Mouse (Mus musculus): Measurements from ENCODE around the gene Ltb. TPM values are rescaled to one million over a fixed set of nuclear protein-coding genes. Genes with fewer than 3 reads are reported as not detected.

Gene Ltb
- 75.8 and 165 TPM in 2 replicates for polyA plus RNA-seq (2012; ENCODE audit: low replicate concordance)

DNA sequence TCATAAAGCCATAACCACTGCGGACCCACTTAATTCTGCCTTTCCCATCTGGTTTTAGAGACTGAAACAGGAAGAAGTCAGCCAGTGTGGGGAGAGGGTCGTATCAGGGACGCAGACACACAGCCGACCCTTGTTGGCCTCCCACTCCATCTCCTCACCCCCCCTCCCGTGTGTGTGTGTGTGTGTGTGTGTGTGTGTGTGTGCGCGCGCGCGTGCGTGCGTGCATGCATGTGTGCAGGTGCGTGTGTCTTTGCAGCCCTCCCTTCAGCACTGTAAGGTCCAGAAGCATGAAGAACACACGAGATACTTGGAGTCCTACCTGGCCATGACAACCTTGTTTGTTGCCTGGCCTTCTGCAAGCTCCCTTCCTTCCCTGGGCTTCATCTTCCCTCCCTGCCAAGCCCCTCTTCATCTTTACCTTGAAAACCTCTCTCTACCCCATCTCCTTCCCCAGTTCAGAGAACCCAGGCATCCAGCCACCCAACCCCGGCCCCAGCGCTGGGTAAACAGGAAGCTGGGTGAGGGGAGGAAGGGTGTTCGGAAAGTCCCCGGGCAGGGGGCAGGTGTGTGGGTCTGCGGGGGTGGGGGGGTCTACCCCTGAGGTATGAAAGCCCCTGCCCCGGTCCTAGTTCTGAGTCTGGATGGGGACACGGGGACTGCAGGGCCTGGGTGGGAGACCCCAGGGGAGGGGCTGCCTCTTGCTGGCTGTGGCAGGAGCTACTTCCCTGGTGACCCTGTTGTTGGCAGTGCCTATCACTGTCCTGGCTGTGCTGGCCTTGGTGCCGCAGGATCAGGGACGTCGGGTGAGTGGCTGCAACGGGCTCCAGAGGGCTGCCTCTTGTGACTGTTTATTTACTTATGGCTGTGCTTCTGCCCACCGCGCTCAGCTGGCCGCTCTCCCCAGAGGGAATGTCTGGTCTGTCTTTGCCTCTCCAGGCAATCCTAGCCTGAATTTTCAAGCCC, at the start of gene Ltb:
Gene Ltb (plus strand): TSS at position 559 of the 963 bp plus-strand sequence.

DNA sequence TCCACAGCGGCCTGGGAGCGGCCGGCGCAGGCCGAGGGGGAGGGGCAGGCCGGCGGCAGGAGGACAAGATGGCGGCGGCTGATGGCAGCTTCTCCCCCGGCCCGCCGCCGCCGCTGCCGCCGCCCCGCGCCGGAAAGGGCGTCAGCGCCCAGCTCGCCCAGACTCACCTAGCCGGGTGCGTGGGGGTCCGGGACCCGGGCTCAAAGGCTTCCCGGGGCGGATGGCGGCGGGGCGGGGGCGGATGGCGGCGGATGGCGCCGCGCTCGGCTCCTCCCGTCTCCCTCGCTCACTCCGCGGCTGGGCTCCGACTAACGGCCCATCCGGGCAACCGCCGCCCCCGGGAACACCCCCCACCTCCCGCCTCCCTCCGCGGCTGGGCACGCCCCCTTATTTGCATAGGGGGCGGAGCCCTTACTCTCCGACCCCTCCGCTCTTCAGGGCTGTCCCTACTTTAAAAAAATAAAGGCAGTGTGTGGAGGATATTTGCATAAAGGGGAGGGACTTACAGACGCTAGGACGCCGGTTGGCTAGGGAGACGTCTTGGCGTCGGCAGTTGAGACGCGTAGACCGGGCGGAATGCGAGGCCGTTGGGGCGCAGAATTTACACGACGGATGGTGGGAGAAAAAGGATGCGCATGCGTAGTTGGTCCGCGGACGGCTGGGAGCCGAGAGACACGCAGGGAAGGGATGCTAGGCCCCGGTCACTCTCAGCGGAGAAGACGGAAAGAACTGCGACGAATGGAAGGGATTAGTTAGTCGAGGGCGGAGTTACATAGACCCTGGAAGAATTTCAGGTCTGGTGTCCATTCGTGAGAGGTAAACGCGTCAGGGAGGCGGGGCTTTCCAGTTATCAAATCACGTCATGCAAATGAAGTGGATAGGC, 29.4 kb upstream of the Ltb start, which contains the start of gene Prrc2a:
Gene Prrc2a (minus strand): TSS at position 330 of the 883 bp plus-strand sequence.

DNA sequence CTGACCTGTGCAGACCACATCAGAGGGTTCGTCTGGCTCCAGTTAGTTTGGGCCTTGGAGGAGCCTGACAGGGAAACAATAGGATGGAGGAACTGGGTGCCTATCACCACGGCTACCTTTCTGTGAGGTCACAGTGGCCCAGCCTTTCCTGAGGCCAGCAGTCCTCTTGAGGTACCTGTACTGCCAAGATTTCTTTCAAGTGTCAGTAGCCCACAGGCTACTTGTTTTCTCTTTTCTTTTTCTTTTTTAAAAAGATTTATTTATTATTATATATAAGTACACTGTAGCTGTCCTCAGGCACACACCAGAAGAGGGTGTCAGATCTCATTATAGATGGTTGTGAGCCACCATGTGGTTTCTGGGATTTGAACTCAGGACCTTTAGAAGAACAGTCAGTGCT, 18.3 kb upstream of the Ltb start, which contains the start of gene Aif1:
Gene Aif1 (minus strand): TSS at position 101 of the 400 bp plus-strand sequence.

DNA sequence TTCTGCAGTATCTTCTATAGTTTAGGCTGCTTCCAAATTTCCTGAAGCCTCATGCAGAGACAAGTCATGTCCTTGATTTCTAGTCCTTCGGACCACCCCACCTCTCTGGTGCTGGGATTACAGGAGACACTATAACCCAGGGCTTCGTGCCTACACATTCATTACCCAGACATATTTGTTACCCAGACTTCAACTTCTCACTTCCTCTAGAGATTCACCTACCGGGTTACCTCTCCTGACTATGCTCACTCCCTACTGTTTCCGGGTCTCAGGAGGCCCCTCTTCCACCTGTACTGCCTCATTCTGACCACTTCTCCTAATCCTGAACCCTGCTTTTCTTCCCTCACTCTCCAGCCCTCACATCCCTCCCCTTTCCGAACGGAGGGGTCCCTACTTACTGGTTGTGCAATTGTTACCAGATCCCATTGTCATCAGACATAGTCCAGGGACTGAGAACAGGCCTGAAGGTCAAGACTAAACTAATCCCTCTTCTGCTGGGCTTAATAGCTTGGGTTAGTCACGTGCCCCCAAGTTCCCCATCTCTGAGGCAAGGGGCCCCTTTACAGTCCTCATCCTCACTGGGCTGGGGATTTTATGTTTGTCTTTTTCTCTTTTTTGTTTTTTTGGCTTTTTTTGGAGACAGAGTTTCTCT, 6.2 kb upstream of the Ltb start, which contains the start of gene Lst1:
Gene Lst1 (minus strand): TSS at position 481 of the 652 bp plus-strand sequence.

DNA sequence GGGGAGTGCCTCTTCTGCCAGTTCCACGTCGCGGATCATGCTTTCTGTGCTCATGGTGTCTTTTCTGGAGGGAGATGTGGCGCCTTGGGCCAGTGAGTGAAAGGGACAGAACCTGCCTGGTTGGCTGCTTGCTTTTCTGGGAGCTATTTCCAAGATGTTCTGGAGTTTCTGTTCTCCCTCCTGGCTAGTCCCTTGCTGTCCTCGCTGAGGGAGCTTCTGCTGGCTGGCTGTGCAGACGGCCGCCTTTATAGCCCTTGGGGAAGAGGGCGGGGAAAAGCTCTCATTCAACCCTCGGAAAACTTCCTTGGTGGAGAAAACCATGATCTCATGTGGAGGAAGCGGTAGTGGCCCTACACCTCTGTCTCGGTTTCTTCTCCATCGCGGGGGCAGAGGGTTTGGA, 7.5 kb downstream of the Ltb start, which contains the start of gene Tnf:
Gene Tnf (minus strand): TSS at position 221 of the 400 bp plus-strand sequence.

DNA sequence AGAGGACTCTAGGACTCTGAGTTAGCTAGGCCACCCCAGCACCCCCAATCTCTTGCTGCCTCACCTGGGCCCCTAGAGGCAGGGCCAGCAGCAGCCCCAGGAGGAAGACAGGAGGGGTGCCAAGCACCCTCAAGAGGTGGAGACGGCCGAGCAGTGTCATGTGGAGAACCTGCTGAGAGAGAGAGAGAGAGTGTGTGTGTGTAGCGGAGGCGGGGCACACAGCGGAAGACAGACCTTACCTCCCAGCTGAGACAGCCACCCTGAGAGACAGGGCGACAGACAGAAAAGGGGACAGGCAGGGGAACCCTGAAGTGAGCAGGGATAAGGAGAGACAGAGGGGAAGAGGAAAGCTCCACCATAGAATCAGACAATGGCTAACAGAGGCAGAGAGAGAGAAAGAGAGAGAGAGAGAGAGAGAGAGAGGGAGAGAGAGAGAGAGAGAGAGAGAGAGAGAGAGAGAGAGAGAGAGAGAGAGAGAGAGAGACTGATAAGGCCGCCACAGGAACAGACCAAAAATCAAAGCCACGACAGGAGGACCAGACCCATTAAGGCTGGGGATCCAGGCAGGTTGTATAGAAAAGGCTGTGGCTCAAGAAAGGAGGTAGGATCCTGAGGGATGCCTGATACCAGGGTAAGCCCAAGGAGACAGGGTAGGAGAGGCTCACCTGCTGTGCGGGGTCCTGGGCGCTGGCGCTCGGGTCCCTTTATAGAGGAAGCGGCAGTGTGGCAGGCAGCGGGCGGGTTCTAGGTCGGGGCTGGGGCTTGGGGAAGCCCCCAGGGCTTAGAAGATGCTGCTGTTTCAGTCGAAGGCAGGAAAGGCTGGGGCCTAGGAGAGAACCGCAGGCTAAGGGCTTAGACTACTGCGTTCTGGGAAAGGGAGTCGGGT, 10.5 kb downstream of the Ltb start, which contains the start of gene Lta:
Gene Lta (minus strand): TSS at position 858 of the 886 bp plus-strand sequence.

DNA sequence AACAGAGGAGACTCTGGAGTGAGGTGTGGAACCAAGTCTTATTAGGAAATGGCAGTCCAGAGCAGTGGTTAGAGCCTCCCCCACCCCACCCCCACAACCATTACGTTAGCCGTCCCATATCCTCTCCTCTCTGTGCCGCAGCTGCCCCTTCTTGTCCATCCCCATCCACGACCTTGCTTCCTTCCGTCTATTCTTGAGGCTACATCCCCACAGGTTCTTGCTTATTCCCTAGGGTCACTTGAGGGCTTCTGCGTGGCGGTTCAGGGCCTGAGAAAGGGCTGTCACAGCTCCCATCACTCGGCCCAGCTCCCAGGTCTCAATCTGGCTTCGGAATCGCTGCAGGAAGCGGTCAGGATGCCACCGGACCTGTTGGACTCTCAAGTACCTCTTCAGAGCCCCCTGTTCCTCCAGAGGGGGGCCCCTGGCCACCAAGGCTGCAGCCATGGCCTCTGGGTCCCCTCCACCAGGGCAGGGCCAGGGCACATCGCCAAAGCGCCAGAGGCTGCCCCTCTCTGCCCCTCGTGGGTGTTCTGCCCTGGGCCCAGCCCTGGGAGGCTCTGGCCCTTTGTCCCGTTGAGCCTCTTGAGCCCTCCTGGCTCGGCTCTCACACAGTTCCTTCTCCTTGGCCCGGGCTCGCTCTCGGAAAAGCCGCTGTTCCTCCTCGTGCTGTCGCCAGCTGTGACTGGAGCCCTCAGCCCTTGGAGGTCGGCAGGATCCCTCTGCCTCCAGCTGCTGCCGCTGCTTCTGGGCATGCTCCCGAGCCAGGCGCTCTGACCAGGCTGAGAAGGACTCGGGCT, 26.1 kb downstream of the Ltb start, which contains the start of gene Gm16181:
Gene Gm16181 (plus strand): TSS at position 679 of the 797 bp plus-strand sequence.

DNA sequence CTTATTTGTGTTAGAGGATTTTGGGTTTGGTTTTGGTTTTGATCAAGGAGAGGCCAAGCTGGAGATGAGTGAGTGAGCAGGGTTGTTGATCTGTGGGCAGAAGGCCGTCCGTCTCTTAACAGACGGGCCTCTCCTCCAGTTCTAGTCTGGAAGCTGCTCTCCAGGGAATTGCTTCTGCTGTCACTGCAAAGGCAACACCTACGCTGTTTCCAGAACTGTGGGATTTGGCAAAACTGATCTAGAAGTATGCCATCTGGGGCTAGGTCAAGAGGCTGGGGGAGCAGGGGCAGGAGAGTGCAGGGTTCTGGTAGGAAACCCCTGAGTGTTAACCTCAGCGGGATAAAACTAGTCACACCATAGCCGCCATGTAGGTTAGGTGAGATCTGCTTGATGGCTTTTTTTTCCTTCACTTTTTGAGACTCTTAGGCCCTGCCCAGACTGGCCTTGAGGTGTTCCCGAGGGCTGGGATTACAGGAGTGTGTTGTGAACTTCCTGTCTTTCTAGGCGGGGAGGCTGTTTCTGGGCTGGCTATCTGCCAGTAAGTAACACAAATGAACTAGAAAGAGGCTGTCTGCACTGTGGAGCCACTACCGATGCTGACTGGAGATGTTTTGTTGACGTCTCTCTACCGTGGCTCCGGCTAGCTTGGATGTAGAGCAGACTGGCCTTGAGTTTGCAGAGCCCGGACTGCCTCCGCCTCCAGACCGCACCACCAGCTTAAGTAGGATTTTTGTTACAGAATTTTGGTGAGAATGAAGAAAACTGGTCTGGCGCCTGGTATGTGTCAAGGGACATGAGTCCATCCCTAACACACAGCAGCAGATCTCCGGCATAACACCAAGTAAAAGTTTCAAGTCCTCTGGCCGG, 39.1 kb downstream of the Ltb start, which contains the start of gene Atp6v1g2:
Gene Atp6v1g2 (plus strand): TSS at position 547 of the 867 bp plus-strand sequence.

DNA sequence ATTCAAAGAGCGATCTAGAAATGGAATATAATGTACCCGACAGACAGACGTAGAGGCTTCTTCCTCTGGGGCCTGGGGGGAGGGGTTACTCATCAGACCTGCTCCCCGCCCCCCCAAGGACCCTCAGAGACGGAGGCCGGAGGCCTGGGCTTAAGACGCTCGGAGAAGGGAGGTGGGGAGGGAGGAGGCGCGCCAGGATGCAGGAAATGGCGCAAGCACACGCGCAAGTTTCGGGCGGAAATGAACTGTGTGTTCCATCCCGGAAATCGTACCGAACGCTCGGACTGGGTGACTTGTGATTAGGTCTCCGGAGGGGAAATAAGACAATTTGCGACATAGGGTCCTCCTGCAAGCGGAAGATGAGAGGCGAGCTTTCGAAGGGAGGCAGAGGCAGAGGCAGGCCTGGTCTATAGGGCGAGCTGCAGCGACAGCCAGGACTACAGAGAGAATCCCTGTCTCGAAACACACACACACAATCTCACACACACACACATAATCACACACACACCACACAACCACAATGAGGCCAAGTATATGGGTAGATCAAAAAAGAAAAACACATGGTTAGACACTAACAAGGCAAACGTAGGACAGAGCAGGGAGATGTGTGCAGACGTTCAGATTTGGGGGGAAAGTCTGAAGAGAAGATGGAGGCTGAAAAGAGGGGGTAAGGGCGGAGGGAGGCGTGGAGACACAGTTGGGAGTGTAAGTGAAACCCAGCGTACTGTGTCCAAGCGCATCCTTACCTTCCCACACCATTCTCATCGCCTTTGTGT, 41.6 kb downstream of the Ltb start, which contains the start of gene Nfkbil1:
Gene Nfkbil1 (minus strand): TSS at position 179 of the 776 bp plus-strand sequence.

DNA sequence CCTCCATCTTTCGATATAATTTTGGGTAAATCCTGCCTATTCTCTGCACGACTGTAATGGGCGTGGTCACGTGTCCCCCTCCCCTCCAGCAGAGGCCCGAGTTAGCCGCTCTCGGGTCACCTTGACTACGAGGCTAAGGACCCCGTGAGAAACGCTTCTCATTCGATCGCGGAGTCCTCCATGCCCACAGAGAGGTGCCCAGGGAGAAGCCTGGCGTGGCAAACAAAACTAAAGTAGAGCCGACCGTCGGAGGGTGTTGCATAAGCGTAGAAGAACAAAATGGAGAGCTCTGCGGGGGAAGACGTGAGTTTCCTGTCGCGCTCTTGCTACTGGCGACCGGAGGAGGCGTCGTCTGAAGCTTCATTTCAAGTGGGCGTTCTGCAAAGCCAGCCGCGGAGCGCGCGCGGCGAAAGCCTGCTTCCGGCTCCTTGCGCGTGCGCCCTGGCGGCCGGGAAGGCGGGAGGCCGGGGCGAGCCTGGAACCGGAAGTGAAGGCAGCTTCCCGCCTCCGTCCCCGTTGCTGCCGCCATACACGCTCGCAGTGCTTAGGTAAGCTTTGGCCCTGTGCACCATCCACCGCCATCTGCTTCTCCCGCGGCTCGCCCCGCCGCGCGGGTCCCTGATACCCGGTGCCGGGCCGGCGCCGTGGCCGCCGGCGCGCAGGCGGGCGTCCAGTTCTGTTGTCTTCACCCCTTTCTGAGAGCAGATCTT, 47.2 kb downstream of the Ltb start, which contains the start of gene Ddx39b:
Gene Ddx39b (plus strand): TSS at position 442 of the 710 bp plus-strand sequence.

Other genes starting within 250 kb of the Ltb start
- 16.5 and 41.3 TPM in 2 replicates for gene Hspa1b, start 235.2 kb upstream of the Ltb start, polyA plus RNA-seq (2012; ENCODE audit: low replicate concordance)
- gene Gm20481, start 224.5 kb upstream of the Ltb start, polyA plus RNA-seq (2012; ENCODE audit: low replicate concordance), result not detected in 2 replicates
- gene Hspa1a, start 222.3 kb upstream of the Ltb start, polyA plus RNA-seq (2012; ENCODE audit: low replicate concordance), result 3.5 and 6.7 TPM in 2 replicates
- gene Hspa1l, start 221.7 kb upstream of the Ltb start, polyA plus RNA-seq (2012; ENCODE audit: low replicate concordance), result not detected in 2 replicates
- 146 and 328 TPM in 2 replicates for gene Lsm2, start 212.6 kb upstream of the Ltb start, polyA plus RNA-seq (2012; ENCODE audit: low replicate concordance)
- 1,671 and 2,394 TPM in 2 replicates for gene Vars, start 193.5 kb upstream of the Ltb start, polyA plus RNA-seq (2012; ENCODE audit: low replicate concordance)
- gene Vwa7, start 177.9 kb upstream of the Ltb start, polyA plus RNA-seq (2012; ENCODE audit: low replicate concordance), result 1.2 and 1.8 TPM in 2 replicates
- 8.2 and 32.0 TPM in 2 replicates for gene Sapcd1, start 166.4 kb upstream of the Ltb start, polyA plus RNA-seq (2012; ENCODE audit: low replicate concordance)
- 33.3 and 82.0 TPM in 2 replicates for gene Msh5, start 147.7 kb upstream of the Ltb start, polyA plus RNA-seq (2012; ENCODE audit: low replicate concordance)
- gene Clic1, start 144.5 kb upstream of the Ltb start, polyA plus RNA-seq (2012; ENCODE audit: low replicate concordance), result 197 and 295 TPM in 2 replicates
- 22.4 and 54.0 TPM in 2 replicates for gene Ddah2, start 135.4 kb upstream of the Ltb start, polyA plus RNA-seq (2012; ENCODE audit: low replicate concordance)
- 0.34 TPM in 1 of 2 replicates, not detected in the other for gene Ly6g6c, start 129.1 kb upstream of the Ltb start, polyA plus RNA-seq (2012; ENCODE audit: low replicate concordance)
- gene Mpig6b, start 128.3 kb upstream of the Ltb start, polyA plus RNA-seq (2012; ENCODE audit: low replicate concordance), result 0.27 and 0.54 TPM in 2 replicates
- gene Ly6g6e, start 117.5 kb upstream of the Ltb start, polyA plus RNA-seq (2012; ENCODE audit: low replicate concordance), result not detected in 2 replicates
- gene Ly6g6d, start 116.4 kb upstream of the Ltb start, polyA plus RNA-seq (2012; ENCODE audit: low replicate concordance), result not detected in 2 replicates
- 0.31 TPM in 1 of 2 replicates, not detected in the other for gene Ly6g6f, start 108.8 kb upstream of the Ltb start, polyA plus RNA-seq (2012; ENCODE audit: low replicate concordance)
- 312 and 354 TPM in 2 replicates for gene Abhd16a, start 105.2 kb upstream of the Ltb start, polyA plus RNA-seq (2012; ENCODE audit: low replicate concordance)
- gene Ly6g5c, start 86.2 kb upstream of the Ltb start, polyA plus RNA-seq (2012; ENCODE audit: low replicate concordance), result not detected in 2 replicates
- 0.71 TPM in 1 of 2 replicates, not detected in the other for gene Ly6g5b, start 79.0 kb upstream of the Ltb start, polyA plus RNA-seq (2012; ENCODE audit: low replicate concordance)
- 76.3 and 112 TPM in 2 replicates for gene Gpank1, start 73.0 kb upstream of the Ltb start, polyA plus RNA-seq (2012; ENCODE audit: low replicate concordance)
- 69.5 and 70.4 TPM in 2 replicates for gene Csnk2b, start 72.4 kb upstream of the Ltb start, polyA plus RNA-seq (2012; ENCODE audit: low replicate concordance)
- 9.5 and 12.1 TPM in 2 replicates for gene D17H6S53E, start 68.1 kb upstream of the Ltb start, polyA plus RNA-seq (2012; ENCODE audit: low replicate concordance)
- 0.24 TPM in 1 of 2 replicates, not detected in the other for gene Apom, start 62.4 kb upstream of the Ltb start, polyA plus RNA-seq (2012; ENCODE audit: low replicate concordance)
- 803 and 946 TPM in 2 replicates for gene Bag6, start 59.3 kb upstream of the Ltb start, polyA plus RNA-seq (2012; ENCODE audit: low replicate concordance)
- gene Prrc2a, start 29.5 kb upstream of the Ltb start, polyA plus RNA-seq (2012; ENCODE audit: low replicate concordance), result 1,544 and 3,522 TPM in 2 replicates
- gene Aif1, start 18.4 kb upstream of the Ltb start, polyA plus RNA-seq (2012; ENCODE audit: low replicate concordance), result 1.9 and 3.8 TPM in 2 replicates
- gene Lst1, start 6.0 kb upstream of the Ltb start, polyA plus RNA-seq (2012; ENCODE audit: low replicate concordance), result 1.1 and 24.0 TPM in 2 replicates
- gene Tnf, start 7.6 kb downstream of the Ltb start, polyA plus RNA-seq (2012; ENCODE audit: low replicate concordance), result 2.6 and 2.7 TPM in 2 replicates
- 4.2 and 5.6 TPM in 2 replicates for gene Lta, start 10.9 kb downstream of the Ltb start, polyA plus RNA-seq (2012; ENCODE audit: low replicate concordance)
- not detected in 2 replicates for gene Gm16181, start 26.4 kb downstream of the Ltb start, polyA plus RNA-seq (2012; ENCODE audit: low replicate concordance)
- gene Atp6v1g2, start 39.2 kb downstream of the Ltb start, polyA plus RNA-seq (2012; ENCODE audit: low replicate concordance), result 0.69 and 1.2 TPM in 2 replicates
- gene Nfkbil1, start 41.4 kb downstream of the Ltb start, polyA plus RNA-seq (2012; ENCODE audit: low replicate concordance), result 31.5 and 40.3 TPM in 2 replicates
- 114 and 195 TPM in 2 replicates for gene Ddx39b, start 47.3 kb downstream of the Ltb start, polyA plus RNA-seq (2012; ENCODE audit: low replicate concordance)
- gene H2-D1, start 68.3 kb downstream of the Ltb start, polyA plus RNA-seq (2012; ENCODE audit: low replicate concordance), result 138 and 236 TPM in 2 replicates
- 2.6 and 3.1 TPM in 2 replicates for gene H2-Q1, start 126.0 kb downstream of the Ltb start, polyA plus RNA-seq (2012; ENCODE audit: low replicate concordance)
- gene H2-Q2, start 147.8 kb downstream of the Ltb start, polyA plus RNA-seq (2012; ENCODE audit: low replicate concordance), result 1.7 and 1.8 TPM in 2 replicates
- gene H2-Q4, start 185.2 kb downstream of the Ltb start, polyA plus RNA-seq (2012; ENCODE audit: low replicate concordance), result 114 and 185 TPM in 2 replicates
- gene H2-Q6, start 230.4 kb downstream of the Ltb start, polyA plus RNA-seq (2012; ENCODE audit: low replicate concordance), result 67.9 and 111 TPM in 2 replicates
- 8.4 and 19.9 TPM in 2 replicates for gene H2-Q7, start 244.7 kb downstream of the Ltb start, polyA plus RNA-seq (2012; ENCODE audit: low replicate concordance)